Mouse (Mus musculus): Measurements from ENCODE around the gene Shroom2.

Gene Shroom2

DNA sequence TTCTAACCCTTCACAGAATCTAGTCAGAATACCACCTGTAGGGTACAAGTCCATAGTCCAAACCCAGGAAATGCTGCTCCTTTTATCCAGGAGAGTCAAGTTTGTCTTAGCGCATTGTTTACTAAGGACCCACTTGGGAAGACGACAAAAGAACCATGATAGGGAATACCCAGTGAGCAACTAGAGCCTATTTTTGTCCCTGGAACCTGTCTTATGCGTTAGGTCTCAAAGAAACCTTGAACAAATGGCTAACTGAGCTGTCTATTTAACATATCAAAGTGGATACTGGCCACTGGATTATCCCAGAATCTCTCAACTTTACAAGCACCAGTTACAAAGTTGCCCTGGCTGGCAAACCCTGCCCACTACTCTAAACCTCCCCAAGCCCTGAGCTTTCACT, 67.6 kb downstream of the Shroom2 start:
- no peak for DNase-seq (ENCODE audit: low spot score)

DNA sequence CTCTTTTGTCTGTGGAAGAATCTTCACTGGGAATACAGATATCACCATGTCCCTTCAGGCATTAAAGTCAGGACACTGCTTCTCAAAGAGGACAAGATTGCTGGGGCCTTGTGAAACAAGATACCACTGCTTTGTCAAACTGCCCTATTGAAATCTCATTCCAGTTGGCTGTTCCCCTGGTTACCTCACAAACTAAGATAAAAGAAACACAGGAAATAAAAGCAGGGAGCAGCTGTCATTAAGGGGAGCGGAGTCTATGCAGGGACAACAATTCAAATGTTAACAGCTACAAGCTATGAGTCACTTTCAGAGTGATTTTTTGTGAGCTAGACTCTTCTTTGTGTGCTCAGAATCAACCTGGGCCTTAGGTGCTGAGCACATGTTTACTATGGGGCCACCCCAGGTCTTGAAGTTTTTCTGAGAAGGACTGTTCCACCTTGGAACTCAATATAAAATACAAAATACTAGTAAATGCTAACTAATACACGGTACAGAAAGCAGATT, 78.4 kb downstream of the Shroom2 start:
- no peak for DNase-seq (ENCODE audit: low spot score)

DNA sequence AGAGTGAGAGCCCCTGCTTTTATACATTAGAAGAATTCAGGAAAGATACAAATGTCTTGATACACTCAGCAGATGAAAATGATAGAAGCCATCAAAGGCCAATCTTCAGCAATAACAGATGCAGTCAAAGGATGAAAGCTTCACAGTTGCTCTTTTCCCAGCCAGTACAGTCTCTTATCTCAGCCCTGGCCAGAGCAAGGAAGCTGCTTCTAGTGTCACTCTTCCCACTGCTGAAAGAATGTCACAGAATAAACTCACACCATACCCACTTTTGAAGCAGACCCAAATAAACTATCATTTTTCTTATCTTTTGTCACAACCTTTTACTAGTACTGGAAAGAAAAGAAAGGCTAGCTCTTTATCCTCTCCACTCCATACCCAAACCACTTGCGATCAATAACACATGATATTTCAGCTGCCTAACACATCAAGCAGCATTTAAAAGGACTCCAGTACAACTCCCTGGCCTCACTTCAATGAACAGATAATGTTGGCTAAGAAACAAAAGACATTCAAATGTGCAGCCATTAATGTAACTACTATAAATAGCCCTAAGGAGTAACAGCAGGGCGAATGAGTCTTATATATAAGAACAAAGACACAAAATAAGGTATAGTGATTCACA, 90.0 kb downstream of the Shroom2 start:
- no peak for DNase-seq (ENCODE audit: low spot score)

DNA sequence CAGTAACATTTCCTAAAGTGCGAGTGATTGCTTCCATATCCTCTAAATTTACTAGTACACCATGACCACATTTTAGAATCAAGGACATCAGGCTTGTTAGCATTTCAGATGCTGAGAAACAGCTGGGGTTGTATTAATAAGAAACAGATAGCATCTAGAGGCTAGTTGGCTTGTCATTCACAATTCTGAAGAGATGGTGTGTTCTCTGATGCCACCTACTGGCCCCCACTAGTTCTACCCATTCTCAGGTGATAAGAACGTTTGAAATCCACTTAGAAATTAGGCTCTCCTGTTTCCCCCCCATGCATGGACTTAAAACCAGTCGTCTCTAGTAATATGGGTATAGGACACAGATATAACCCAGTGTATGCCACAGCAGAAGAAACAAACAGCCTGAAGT, 92.9 kb downstream of the Shroom2 start:
- DNase-seq (ENCODE audit: low spot score): no peak

DNA sequence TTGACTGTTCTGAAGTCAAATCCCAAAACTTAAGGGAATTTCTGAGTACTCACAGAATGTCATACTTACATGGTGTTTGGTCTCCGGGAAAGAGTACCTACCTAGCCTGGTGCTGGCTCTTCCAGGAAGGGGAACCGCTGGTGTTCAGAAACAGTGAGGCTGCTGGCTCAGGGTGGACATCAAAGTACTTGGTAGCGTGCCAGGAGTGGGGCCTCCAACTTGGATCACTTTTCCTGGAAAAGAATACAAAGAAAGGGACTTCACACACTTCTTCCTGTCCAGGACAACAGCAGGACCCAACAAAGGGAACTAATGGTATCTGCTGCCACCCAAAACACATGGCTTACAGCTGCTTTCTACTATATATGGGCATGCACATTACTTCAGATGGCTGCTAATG, 95.8 kb downstream of the Shroom2 start:
- DNase-seq (ENCODE audit: low spot score): no peak

DNA sequence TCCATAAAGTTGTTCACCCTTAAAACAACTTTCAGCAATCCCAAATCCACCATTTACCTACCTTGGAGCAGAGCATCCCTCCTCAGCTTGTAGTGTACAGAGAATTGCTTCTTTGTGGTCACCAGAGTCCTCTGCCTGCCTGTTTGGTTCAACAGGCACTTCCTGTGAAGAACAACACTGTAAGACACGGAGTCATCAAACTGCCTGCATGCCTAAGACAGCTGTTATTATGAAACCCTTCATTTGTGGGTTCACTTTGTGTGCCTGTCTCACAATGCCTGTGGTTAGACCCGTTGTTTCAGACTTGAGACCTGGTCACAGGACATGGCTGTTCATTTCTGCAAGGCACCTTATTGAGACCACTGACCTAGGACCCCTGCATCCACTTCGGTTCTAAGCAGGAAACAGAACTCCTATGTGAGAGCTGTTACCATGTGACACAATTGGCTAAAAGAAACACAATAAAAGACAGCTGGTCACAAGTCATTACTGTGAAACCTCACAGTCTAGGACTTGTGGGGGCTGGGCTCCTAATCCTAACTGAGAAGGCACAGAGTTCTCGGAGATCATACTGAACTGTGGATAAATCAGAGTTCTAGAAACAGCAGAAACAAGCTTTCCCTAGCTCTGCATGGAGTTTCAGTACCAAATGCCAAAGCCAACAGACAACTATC, 111.8 kb downstream of the Shroom2 start:
- DNase-seq (ENCODE audit: low spot score): no peak

DNA sequence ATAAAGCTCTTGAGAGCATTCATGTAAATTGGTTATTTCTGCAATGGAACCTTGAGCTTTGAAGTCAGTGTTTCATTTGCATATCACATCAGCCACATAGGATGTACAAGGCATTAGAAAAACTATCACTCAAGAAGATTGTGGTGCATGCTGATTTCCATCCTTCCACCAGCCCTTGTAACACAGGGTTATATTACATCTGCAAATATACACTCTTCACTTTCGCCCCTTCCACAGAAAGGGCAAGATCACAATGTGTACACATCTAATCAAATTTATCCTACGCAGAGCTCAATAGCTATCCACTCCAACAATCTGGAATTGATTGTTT, 112.7 kb downstream of the Shroom2 start:
- no peak for DNase-seq (ENCODE audit: low spot score)

DNA sequence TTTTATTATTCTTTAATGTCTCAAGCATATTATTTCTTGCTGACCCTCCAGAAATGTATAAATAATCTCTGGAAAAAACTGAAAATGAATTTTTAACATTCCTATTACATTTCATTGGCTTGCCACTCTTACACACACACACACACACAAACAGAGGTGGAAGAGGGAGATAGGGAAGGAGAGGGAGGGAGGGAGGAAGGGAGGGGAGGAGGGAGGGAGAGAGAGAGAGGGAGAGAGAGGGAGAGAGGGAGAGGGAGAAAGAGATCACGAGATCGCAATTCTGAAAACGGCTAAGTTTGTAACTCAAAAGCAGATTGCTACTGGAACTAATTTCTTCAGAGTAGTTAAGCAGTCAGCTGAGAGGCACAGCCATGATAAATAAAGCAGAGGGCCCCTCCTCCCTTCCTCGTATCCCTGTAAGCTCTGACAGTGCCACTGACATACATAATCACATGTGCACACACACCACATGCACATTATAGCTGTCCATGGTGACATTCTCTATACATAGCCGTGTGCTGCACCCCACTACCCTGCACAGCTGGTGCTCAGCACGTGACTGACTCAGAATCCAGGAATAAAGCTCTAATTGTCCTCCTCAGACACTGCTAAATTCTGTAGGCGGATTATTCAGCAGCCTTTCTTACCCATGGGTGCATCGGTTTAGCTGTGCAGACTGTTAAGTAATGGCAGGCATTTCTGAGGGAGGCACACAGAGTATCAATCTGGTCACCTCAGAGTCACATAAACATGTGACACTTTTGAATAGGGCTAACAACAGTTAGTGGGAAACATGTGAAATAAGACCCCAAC, 113.3 kb downstream of the Shroom2 start:
- no peak for DNase-seq (ENCODE audit: low spot score)

DNA sequence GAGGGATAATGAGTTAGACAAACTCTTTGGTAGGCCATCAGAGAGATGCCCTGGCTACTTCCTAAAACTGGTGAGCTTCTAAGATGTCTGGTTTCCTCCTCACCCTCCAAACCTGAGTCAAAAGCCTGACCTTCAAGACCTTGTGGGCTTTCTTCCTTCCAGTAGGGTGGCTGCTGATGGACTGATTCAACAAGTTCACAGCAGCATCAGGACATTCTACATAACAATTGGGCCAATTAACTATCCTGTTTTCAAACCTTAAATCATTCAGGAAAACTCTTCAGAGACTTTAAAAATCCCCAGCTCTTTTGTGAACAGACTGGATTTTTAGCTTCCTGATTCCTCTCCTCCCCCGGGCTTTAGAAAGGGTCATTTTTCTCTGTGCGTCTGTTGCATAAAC, 116.6 kb downstream of the Shroom2 start:
- no peak for DNase-seq (ENCODE audit: low spot score)

DNA sequence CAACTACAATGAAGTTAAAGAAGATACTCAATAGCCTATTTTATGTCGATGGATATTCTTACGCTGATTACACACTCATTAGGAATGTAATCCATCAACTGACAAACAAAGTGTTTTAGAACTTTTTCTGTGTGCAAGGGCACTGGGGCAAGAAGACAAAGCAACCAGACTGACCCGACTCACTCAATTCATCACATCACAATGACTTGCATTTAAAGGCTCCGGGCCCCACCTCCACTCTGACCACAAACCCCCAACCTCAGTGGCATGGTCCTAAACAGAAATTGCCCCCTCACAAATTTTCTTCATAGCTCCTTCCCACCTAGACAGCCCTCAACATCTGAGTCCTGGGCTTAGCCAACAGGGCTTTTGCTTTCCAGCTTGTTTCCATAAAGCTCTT, 124.4 kb downstream of the Shroom2 start:
- DNase-seq (ENCODE audit: low spot score): no peak

DNA sequence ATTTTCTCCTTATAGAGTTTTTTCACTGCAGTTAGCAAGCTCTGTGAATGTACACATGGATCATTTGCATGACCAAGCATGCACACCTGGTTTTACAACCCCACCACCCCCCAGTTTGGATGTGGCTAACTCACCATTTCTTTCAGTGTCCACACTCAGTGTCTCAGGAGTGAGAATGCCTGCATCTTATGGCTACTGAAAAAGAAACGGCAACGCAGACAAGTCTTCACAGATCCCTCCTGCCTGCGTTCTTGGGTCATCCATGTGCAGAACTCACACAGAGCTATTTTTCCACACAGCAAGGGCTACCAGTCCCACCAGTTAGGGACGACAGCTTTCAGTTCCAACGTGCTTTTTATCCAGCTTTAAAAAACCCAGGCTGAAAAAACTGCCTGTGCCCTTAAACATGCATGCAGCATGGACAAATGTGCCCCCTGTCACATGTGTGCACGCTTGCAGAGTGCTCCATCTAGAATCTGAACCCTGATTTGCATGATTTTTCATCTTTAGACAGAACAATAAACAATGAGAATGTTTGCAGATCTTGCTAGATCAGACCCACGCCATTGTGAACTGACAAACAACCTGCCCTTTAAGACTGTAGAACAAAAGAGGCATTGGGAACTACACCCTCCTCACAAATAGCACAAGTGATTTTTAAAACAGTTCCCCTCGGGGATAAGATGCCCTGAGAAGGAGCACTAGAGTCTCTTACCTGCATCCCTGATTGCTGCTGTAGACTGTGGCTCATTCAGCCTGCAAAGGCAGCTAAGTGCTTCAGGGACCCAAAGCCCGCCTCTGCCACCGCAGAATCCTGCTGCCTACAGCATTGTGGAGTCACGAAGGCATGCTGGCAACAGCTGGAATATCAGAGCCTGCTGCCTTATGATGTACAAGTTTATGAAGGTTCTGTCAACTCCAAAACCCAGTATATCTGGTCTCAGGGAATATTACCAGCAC, 125.3 kb downstream of the Shroom2 start:
- no peak for DNase-seq (ENCODE audit: low spot score)

DNA sequence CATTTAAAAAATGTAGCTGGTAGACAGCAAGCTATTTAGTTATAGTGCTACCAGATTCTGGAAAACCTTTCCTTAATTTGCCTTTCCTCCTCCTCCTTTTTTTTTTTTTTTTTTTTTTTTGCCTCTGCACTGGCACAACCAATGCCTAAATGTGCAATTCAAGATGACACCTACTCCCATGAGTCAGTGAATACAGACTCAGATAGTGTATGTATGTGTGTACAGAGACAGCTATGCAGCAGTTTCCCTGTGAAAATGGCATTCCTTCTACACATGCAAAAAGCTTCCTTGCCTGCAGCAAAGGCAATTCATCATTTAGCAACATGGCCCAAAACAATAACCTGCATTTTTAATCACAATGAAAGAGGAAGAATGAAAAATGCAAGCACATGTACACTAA, 126.1 kb downstream of the Shroom2 start:
- DNase-seq (ENCODE audit: low spot score): no peak

DNA sequence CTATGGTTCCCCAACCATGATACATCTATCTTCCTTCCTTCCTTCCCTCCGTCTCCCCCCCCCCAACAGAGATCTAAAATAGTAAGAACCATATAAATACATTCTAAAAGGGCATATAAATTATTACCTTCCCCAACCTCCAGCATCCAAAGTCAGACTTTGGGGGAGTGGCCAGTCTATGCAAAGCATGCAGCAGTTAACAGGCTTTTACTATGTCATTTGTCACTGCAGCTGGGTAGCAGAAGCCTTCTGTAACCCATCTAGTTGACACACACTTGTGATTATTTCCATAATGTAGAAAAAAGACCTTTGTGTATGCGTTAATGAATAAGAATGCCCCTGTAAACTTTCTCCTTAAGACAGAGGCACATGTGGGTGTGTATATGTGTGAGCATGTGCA, 126.6 kb downstream of the Shroom2 start:
- no peak for DNase-seq (ENCODE audit: low spot score)

DNA sequence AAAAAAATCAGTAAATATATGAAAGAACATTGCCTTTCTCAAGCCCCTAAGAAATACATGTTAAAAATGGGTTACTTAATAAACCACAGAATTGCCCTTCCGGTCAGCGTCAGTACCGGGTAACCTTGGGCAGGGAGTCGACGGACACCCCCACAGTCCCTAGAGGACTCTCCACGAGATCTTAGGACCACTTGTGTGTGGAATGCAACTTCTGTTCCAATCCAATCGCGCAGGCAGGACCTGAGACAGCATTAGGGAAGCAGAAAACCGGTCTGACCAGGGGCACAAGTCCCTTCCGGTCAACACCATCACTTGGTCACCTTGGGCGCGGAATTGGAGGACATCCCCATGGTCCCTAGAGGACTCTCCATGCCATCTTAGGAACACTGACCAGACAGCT, 133.9 kb downstream of the Shroom2 start:
- DNase-seq (ENCODE audit: low spot score): no peak

DNA sequence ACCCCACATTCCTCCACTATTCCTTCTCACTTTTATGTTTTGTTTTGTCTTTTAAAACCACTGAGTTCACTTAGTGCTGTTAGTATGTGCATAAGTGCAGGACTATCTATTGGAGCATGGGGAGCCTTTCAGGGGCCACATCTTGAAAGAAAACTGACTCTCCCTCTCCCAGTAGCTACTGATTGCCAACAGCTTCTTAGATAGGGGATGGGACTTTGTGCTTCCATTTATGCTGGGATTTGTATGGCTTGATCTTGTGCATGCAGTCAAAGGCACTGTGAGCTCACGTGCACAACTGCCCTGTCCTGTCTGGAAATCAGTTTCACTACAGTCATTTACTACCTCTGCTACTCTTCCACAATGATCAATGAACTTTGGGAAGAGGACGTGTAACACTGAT, 147.9 kb downstream of the Shroom2 start:
- DNase-seq (ENCODE audit: low spot score): no peak

DNA sequence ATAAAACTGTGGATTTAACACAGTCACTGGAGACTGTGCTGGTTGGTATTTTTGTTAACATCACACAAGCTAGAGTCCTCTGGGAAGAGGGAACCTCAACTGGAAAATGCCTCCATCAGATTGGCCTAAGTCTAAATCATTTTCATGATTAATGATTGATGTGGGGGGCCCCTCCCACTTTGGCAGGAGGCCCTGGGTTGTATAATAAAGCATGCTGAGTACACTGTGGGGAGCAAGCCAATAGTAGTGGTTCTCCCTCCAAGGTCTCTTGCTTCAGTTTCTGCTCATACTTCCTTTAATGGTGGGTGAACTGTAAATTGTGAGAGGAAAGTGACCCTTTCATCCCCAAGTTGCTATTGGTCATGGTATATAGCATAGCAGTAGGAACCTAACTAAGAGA, 148.3 kb downstream of the Shroom2 start:
- DNase-seq (ENCODE audit: low spot score): no peak

DNA sequence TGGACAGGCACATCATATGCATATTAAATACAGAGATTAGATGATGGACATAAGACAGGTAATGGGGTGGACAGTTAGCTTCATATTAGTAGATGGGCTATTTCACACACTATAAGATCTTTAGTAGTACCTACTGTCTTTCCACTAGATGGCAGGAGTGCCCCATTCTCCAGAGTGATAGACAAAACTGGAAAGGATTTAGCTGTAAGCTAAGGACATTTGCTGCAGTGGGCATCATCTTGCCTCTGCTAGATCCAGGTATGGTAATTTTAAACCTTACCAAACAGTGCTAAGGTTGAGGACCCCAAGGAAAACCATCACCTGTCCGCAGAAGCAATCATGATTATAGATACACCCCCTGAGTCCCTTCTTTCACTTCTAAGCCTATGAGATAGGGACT, 150.8 kb downstream of the Shroom2 start:
- DNase-seq (ENCODE audit: low spot score): no peak

DNA sequence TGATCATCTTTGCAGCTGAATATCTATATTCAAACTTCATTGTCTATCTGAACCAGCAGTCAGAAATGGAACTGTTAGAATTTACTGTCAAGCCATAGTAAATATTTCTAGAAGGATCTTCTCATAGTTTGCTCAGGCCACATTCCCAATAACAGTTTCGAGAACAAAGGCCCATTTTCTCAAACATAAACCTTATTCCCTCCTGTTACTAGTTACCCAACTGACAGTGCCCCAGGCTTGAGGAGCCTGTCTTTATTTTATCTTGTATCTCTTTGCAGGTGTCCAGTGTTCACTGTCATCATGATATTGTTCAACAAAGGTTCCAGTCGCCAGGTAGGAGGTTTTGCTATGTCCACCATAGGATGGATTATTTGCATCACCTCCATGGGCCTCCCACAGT, 206.2 kb downstream of the Shroom2 start, which contains the start of gene Cldn34a:
Gene Cldn34a, plus strand, starts transcription at position 301 of the 400 bp plus-strand sequence.
- DNase-seq (ENCODE audit: low spot score): no peak

Data from ovary, postnatal 10 days (tissue).